In the genomic region with DNA sequence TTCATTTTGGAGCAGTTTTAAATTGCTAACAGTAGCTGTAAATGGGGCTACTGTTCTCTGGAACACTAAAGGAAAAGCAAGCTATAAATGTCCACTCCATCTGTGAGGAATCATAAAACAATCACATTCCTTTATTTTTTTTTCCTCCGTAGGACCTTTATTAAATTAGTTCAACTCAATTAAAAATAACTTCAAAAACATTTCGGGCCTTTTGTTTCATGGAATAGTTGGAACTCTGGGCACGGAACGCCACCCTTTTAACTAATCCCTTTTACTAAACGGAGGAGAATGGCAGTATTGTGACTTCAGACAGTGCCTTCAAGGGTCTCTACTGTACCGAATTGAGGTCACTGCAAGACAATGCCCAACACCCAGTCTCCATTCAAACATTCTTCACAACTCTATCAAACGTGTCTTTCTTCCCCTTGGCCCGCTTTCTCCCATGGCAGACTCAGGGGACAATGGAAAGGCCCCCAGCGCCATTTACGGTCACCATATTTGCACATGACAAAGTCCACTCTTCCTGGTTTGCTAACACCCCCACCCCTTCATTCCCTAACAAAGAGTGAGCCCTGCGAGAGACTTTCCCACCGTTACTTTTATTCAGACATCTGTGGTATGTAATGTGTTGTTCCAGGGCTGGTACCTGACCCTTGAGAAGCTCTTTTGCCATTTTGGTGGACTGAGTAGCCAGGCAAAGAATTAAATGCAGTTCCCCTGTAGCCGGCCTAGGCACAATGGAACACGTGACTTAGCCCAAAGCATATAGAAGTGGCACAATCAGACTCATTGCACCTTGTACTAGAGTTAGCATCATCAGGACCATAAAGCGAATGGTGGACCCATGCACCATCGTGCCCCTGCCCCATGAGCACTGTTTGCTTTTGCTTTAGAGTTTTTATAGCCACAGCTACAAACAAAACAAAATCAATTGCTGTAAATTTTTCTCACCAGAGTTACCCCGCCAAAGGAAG, we compare ENCODE assay signal across 14 mouse cellular contexts.
DNase-seq lines count a peak whose midpoint lies in the region; ATAC-seq and TF ChIP-seq lines count a peak whose summit lies in the region.
"Had no signal": no experiment of that assay in that cellular context is flagged by ENCODE, and none has a peak within 500 bp of the region (broad histone marks: within the 10 kb centered on the region; RNA-seq: fewer than 3 reads in every experiment).

No protein-coding gene starts in this region.

- no peaks in the 10 kb centered on the region for H3K36me3 ChIP-seq in forebrain, embryonic 11.5 days (ENCODE audit: control insufficient read depth, insufficient read depth, low read length)
- H3K36me3 ChIP-seq in hindbrain, embryonic 16.5 days (ENCODE audit: control insufficient read depth, insufficient read depth, low read length), result no peaks in the 10 kb centered on the region
- no peaks in the 10 kb centered on the region for H3K36me3 ChIP-seq in midbrain, postnatal 0 days (ENCODE audit: insufficient read depth, low read length)
- H3K36me3 ChIP-seq in kidney, embryonic 14.5 days (ENCODE audit: control insufficient read depth, insufficient read depth, low read length), result no peaks in the 10 kb centered on the region
- H3K36me3 ChIP-seq: heart, embryonic 15.5 days; kidney, embryonic 15.5 days had no signal

- 47% methylated on average over 17 of the region's 17 CpGs for WGBS in forebrain, embryonic 11.5 days
- WGBS in hindbrain, embryonic 16.5 days, result 28% methylated on average over 17 of the region's 17 CpGs
- 40% methylated on average over 17 of the region's 17 CpGs for WGBS in midbrain, postnatal 0 days
- WGBS in kidney, embryonic 14.5 days, result 65% methylated on average over 17 of the region's 17 CpGs

- H3K27me3 ChIP-seq in forebrain, embryonic 11.5 days (ENCODE audit: control insufficient read depth, insufficient read depth, low read length), result no peaks in the 10 kb centered on the region
- no peaks in the 10 kb centered on the region for H3K27me3 ChIP-seq in hindbrain, embryonic 16.5 days (replicated peaks; ENCODE audit: control insufficient read depth, insufficient read depth, low read length)
- H3K27me3 ChIP-seq in midbrain, postnatal 0 days (ENCODE audit: insufficient read depth, low read length), result no peaks in the 10 kb centered on the region
- no peaks in the 10 kb centered on the region for H3K27me3 ChIP-seq in kidney, embryonic 14.5 days (ENCODE audit: control insufficient read depth, insufficient read depth, low read length)
- H3K27me3 ChIP-seq: heart, embryonic 15.5 days; kidney, embryonic 15.5 days had no signal

- H3K4me3 ChIP-seq in forebrain, embryonic 11.5 days (ENCODE audit: low read depth, low read length), result no peak overlapping the region
- H3K4me3 ChIP-seq in hindbrain, embryonic 16.5 days (ENCODE audit: low read length), result no peak overlapping the region
- no peak overlapping the region for H3K4me3 ChIP-seq in midbrain, postnatal 0 days (ENCODE audit: low read depth, low read length)
- H3K4me3 ChIP-seq in kidney, embryonic 14.5 days (ENCODE audit: low read length), result no peak overlapping the region
- H3K4me3 ChIP-seq: heart, embryonic 15.5 days; kidney, embryonic 15.5 days; myocyte had no signal

- H3K9me3 ChIP-seq in forebrain, embryonic 11.5 days (ENCODE audit: control insufficient read depth, low read length), result no peaks in the 10 kb centered on the region
- H3K9me3 ChIP-seq in hindbrain, embryonic 16.5 days (ENCODE audit: control insufficient read depth, low read length), result no peaks in the 10 kb centered on the region
- no peaks in the 10 kb centered on the region for H3K9me3 ChIP-seq in midbrain, postnatal 0 days (ENCODE audit: low read length)
- no peaks in the 10 kb centered on the region for H3K9me3 ChIP-seq in kidney, embryonic 14.5 days (ENCODE audit: control insufficient read depth, low read length)
- H3K9me3 ChIP-seq: heart, embryonic 15.5 days; kidney, embryonic 15.5 days had no signal

- peak; percentile 80 for ATAC-seq in forebrain, embryonic 11.5 days (replicated peaks; ENCODE audit: low FRiP score)
- peak; percentile 56 for ATAC-seq in hindbrain, embryonic 16.5 days
- ATAC-seq in midbrain, postnatal 0 days (ENCODE audit: low FRiP score), result peak; percentile 74; the same call in 1 of the 2 replicates
- ATAC-seq in kidney, embryonic 14.5 days (ENCODE audit: low FRiP score, low TSS enrichment), result no peak

- H3K27ac ChIP-seq in forebrain, embryonic 11.5 days (ENCODE audit: low read depth, low read length), result peak overlapping the region; percentile 66
- H3K27ac ChIP-seq in hindbrain, embryonic 16.5 days (ENCODE audit: low read depth, low read length), result no peak overlapping the region
- H3K27ac ChIP-seq in midbrain, postnatal 0 days (ENCODE audit: low read depth, low read length), result no peak overlapping the region
- H3K27ac ChIP-seq in kidney, embryonic 14.5 days (ENCODE audit: low read depth, low read length), result no peak overlapping the region
- H3K27ac ChIP-seq: heart, embryonic 15.5 days; kidney, embryonic 15.5 days had no signal

- no peak overlapping the region for H3K4me2 ChIP-seq in forebrain, embryonic 11.5 days (ENCODE audit: low read depth, low read length, severe bottlenecking)
- no peak overlapping the region for H3K4me2 ChIP-seq in hindbrain, embryonic 16.5 days (ENCODE audit: low read length)
- H3K4me2 ChIP-seq in midbrain, postnatal 0 days (ENCODE audit: low read depth, low read length, poor library complexity, severe bottlenecking), result no peak overlapping the region
- no peak overlapping the region for H3K4me2 ChIP-seq in kidney, embryonic 14.5 days (replicated peaks; ENCODE audit: low read depth, low read length)
- H3K4me2 ChIP-seq: heart, embryonic 15.5 days; kidney, embryonic 15.5 days; lung, embryonic 14.5 days had no signal

- peaks cover 6% of the 10 kb centered on the region for H3K4me1 ChIP-seq in forebrain, embryonic 11.5 days (replicated peaks; ENCODE audit: control insufficient read depth, insufficient read depth, low read length)
- no peaks in the 10 kb centered on the region for H3K4me1 ChIP-seq in hindbrain, embryonic 16.5 days (ENCODE audit: control insufficient read depth, insufficient read depth, low read depth, low read length)
- H3K4me1 ChIP-seq in midbrain, postnatal 0 days (ENCODE audit: insufficient read depth, low read length), result 0 out of 2 replicates have a peak, but pooled peaks cover 3% of the 10 kb centered on the region
- H3K4me1 ChIP-seq in kidney, embryonic 14.5 days (ENCODE audit: control insufficient read depth, insufficient read depth, low read length), result 0 out of 2 replicates have a peak, but pooled peaks cover 3% of the 10 kb centered on the region
- H3K4me1 ChIP-seq: heart, embryonic 15.5 days; kidney, embryonic 15.5 days had no signal

- no peak for TF ChIP-seq CTCF in midbrain, postnatal 0 days (IDR thresholded peaks at IDR 0.05)

- no peak overlapping the region for H3K9ac ChIP-seq in forebrain, embryonic 11.5 days (ENCODE audit: low read length)
- H3K9ac ChIP-seq in hindbrain, embryonic 16.5 days (ENCODE audit: low read depth, low read length), result no peak overlapping the region
- H3K9ac ChIP-seq in midbrain, postnatal 0 days (replicated peaks; ENCODE audit: low read length, poor library complexity, severe bottlenecking), result no peak overlapping the region
- H3K9ac ChIP-seq in kidney, embryonic 14.5 days (ENCODE audit: low read depth, low read length), result no peak overlapping the region
- H3K9ac ChIP-seq: heart, embryonic 15.5 days; kidney, embryonic 15.5 days; lung, embryonic 14.5 days had no signal

- peak; percentile 57 for DNase-seq in embryo, embryonic 11 days
- DNase-seq in forebrain, embryonic 11.5 days (ENCODE audit: low spot score), result peak; percentile 63
- DNase-seq in midbrain, postnatal 0 days (ENCODE audit: low spot score), result peak; percentile 27
- DNase-seq in frontal cortex, postnatal 25 days (ENCODE audit: low spot score in 2 of 2), result no peak
- no peak for DNase-seq in cerebellum, postnatal 4 days (ENCODE audit: low spot score in 2 of 2)
- DNase-seq in layer of hippocampus, postnatal 36 days, result no peak
- DNase-seq: cerebellum, adult 11 months; gastrocnemius, postnatal 10 days; lung, embryonic 14.5 days had no signal

Comparison
In these comparisons a context has a peak if more than half of its experiments do, and no peak if none do; other contexts are left out.
1. DNase-seq: peak in embryo, embryonic 11 days (single experiment), forebrain, embryonic 11.5 days (single experiment) and midbrain, postnatal 0 days (single experiment); none in frontal cortex, postnatal 25 days (0 of 2), cerebellum, postnatal 4 days (0 of 2) and layer of hippocampus, postnatal 36 days (0 of 2).